Mouse (Mus musculus) frontal cortex, postnatal 36 days (tissue): Measurements from ENCODE around the gene Rnf225.
"Not testable (repeated sequence)": the region's sequence is repeated elsewhere in the genome, so short reads cannot be mapped to it uniquely, and the experiment has no call there.

Source experiments
- DNase-seq, 2 experiments: peaks; one replicate each; pipeline ENCODE4 v3.0.0; 2022; ENCODE audit warnings: low spot score in 2 of 2

Rnf225 gene

DNA sequence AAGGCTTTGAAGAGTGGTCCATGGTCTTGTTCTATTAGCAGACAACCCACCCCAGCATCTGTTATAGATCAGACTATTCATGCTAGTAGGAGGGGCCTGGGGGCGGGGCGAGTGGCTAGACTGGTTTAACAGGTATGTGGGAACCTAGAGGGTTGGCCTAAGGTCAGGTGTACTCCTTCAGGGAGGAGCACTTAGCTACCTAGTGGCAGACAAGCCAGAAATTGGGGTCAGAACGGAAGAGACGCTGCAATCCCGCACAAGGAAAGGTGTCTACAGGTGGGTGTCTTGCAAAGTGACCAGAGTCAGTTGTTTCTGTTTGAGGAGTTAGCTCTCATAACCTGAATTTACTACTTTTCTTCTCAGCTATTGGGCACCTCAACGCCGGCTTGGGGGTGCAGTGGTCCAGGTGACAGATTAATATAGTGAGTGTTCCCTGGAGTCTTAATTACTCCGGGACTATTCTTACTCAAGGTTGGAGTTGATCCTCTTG lies at the start of gene Rnf225:
TSS of gene Rnf225 (plus strand) at position 226 of the 490 bp plus-strand sequence.
- DNase-seq: no peak

DNA sequence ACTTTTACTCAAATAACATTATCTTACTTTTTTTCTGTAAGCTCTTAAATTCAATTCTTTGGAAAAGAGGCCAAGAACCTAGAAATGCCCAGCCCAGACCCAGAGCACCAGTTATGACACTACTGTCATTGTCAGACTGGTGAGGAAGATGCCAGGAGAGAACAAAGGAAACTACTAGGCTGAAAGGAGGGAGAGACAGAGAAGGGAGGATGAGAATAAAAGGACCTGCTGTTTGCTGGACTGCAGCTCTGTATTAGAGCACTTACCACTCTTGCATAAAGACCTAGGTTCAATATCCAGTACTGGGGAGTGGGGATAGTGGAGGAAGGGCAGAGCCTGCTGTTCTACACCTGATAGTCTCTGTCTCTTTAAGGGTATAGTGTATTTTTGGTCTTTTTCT lies 47.2 kb upstream of the Rnf225 start:
- no peak for DNase-seq

DNA sequence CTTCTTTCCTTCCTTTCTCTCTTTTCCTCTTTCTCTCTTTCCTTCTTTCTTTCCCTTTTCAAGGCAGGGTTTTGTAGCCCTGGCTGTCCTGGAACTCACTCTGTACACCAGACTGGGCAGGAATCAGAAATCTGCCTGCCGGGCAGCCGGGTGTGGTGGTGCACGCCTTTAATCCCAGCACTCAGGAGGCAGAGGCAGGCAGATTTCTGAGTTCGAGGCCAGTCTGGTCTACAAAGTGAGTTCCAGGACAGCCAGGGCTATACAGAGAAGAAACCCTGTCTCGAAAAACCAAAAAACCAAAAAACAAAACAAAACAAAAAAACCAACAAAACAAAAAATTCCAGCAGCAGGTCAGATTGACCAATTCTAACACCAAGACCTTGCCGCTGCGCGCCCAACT lies 46.7 kb upstream of the Rnf225 start:
- DNase-seq: not testable (repeated sequence)

GRCm38 (mm10) chr7:12880911-12881660 lies 46.1 kb upstream of the Rnf225 start, which contains the start of gene Zfp128:
Gene Zfp128, plus strand, starts transcription at chr7:12881177.
- DNase-seq: peak; percentile 97 to 98

DNA sequence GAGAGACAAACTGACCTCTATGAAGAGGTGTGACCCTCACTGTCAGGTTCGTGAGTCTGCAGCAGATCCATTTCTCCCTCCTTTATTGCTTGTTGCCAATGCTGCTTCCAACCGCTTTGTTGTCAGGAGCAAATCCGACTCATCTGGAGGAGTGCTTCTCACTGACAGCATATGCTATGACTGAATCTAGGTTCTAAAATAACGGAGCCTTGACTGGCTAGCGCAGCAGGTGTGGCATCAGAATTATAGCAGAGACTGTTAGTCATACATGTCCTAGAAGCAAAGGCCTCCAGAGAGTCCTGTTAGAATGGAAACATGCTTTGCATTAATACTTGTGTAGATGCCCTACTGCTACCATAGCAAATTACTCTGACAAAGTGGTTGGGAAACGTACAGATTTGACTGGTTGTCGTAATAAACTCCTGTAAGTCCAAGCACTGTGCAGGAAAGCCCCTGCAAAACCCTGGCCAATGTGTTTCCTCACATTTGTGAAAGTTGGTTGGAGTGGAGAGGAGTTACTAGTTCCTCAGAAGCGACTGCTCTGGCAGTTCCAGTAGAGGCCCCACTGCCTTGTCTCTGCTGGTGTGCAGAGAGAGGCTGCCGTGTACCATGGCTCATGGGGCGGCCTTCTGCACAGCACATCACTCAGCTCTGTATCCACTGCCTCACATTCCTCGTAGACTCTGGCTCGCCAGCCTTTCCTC lies 40.5 kb upstream of the Rnf225 start:
- DNase-seq: peak in 1 of 2 experiments; percentile 30

- no peak for DNase-seq
These were observed 39.6 kb upstream of the Rnf225 start for GRCm38 (mm10) chr7:12887585-12887984.

- no peak for DNase-seq
These were observed 36.3 kb upstream of the Rnf225 start for GRCm38 (mm10) chr7:12890928-12891327.

- DNase-seq: no peak
These were observed 35.9 kb upstream of the Rnf225 start for GRCm38 (mm10) chr7:12891334-12891733.

GRCm38 (mm10) chr7:12897655-12898410 lies 29.4 kb upstream of the Rnf225 start, which contains the start of gene Zscan22:
Gene Zscan22, plus strand, starts transcription at chr7:12897815.
- peak; percentile 95 to 98 for DNase-seq

GRCm38 (mm10) chr7:12901517-12901916 lies 25.7 kb upstream of the Rnf225 start:
- DNase-seq: no peak

GRCm38 (mm10) chr7:12903623-12904022 lies 23.6 kb upstream of the Rnf225 start:
- DNase-seq: no peak

DNA sequence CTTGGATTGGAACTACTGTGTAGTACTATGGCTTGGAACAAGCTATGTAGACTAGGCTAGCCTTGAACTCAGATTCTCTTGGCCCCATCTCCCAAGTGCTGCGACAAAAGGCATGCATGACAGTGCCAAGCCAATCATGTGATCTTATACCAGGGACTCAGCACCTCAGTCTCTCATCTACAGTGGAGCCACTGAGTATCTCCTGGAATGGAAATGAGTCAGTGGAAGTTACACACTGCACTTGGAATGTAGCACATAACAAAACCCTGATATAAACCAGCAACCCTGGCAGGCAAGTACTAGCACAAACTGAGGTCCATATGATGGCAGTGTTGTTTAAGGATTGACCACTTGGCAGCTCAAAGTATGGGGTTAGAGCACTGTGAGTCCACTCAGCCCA lies 22.1 kb upstream of the Rnf225 start:
- no peak for DNase-seq

DNA sequence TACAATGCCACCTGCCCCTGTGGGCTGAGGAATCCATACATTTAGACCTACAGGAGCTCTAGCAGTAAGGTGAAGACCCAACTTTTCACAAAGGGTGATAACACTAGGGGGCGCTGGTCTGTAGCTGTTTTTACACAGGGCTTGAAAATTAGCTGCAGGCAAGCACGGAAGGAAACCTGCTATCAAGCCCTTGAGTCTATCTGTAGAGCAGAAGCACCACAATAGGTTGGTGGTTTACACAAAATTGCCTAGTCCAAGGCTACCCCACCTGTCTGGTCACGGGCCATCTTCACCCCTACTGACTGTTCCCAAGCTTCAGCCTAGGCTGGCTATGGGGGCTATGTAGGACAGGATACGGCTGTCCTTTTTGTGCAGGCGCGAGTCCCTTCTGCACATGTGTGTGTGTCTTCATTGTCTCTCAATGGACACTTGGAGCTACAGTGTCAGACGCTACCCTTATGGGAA lies 17.7 kb upstream of the Rnf225 start:
- peak; percentile 63 to 84 for DNase-seq

- DNase-seq: peak; percentile 62 to 71
These were observed 17.0 kb upstream of the Rnf225 start for GRCm38 (mm10) chr7:12910181-12910668.

DNA sequence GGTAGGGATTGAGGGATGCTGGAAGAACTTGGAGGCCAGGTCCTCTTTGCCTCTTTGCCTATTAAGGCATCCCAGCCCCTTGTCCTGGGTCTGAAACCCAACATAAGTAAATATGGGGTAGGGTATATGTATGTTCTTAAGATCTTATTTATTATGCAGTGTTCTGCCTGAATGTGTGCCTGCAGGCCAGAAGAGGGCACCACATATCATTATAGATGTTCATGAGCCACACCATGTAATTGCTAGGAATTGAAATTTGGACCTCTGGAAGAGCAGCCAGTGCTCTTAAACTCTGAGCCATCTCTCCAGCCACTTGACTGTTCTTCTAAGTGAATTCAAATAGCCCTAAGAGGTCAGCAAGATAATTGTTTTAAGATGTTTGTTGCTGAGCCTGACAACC lies 13.7 kb upstream of the Rnf225 start:
- DNase-seq: no peak

GRCm38 (mm10) chr7:12920495-12920894 lies 6.7 kb upstream of the Rnf225 start:
- not testable (repeated sequence) for DNase-seq

DNA sequence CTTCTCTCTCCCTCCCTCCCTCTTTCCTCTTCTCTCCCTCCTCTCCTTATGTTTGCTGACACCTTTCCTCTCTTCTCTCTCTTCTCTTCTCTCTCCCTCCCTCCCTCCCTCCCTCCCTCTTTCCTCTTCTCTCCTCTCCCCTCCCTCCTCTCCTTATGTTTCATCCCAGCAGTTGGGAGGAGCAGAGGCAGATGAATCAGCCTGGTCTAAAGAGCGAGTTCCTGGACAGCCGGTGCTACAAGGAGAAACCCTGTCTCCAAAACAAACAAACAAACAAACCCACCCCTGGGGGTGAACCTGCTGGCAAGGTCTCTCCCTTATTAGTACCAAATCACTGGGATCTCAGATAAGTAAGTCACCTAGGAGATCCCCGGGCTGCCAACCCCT lies 5.9 kb upstream of the Rnf225 start:
- DNase-seq: no peak

- peak; percentile 97 to 99 for DNase-seq
These were observed 5.3 kb upstream of the Rnf225 start, which contains the start of gene Rps5 for GRCm38 (mm10) chr7:12921705-12922465. Gene Rps5, plus strand, starts transcription at chr7:12922290.

DNA sequence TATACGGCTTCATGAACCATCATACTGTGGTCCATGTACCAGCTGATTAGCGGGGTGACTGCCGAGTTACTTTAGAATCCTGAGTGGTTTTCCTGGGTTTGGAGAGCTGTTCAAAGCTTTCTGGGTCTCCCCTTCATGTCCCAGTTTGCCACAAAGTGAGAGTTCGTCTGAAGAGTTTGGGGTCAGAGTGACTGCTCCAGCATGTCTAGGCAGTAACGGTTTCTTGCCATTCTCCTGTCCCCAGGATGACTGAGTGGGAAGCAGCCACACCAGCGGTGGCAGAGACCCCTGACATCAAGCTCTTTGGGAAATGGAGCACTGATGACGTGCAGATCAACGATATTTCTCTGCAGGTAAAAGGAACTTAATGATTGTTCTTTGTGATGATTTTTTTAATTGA lies 4.5 kb upstream of the Rnf225 start:
- no peak for DNase-seq

DNA sequence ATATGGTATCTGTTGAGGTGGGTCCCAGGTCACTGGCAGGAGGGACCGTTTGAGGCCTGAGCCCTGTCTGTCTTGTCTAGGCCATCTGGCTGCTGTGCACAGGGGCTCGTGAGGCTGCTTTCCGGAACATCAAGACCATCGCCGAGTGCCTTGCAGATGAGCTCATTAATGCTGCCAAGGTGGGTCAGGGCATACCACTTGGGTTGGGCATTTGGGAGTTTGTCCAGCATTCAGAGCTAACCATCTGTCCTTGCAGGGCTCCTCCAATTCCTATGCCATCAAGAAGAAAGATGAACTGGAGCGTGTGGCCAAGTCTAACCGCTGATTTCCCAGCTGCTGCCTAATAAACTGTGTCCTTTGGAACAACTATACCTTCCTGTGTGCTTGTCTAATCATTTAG lies 900 bp upstream of the Rnf225 start:
- no peak for DNase-seq
